Mouse (Mus musculus) lung, postnatal 0 days (tissue): ENCODE data around the gene Utp14a.

ENCODE experiments used
- CTCF ChIP-seq: IDR thresholded peaks from 2 replicates; pipeline ENCODE4 v1.5.1; 2016; ENCODE audit warnings: antibody characterized with exemption, mild to moderate bottlenecking
- EP300 ChIP-seq: IDR thresholded peaks from 2 replicates; pipeline ENCODE4 v1.6.1; 2016; ENCODE audit warnings: antibody characterized with exemption, mild to moderate bottlenecking, control low read depth

DNA sequence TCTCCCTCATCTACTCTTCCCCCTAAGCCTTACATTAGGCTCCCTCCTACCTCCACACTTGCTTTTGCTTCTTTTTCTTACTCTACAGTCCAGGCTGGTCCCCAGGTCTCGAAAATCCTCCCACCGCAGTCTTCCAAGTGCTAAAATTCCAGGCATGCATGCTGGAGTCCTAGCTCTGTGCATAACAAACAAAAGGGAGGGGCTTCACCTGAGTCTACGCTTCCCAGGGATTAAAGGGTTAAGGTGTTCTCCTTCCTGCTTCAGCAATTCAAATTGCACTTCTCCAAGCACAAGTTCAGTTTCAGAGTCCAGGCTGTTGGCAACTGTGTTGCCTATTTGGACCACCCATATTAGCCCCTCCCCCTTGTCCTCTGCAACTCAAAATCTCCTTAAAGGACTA, 34.8 kb downstream of the Utp14a start:
- no peak for TF ChIP-seq CTCF
- no peak for TF ChIP-seq EP300
